In the genomic region with DNA sequence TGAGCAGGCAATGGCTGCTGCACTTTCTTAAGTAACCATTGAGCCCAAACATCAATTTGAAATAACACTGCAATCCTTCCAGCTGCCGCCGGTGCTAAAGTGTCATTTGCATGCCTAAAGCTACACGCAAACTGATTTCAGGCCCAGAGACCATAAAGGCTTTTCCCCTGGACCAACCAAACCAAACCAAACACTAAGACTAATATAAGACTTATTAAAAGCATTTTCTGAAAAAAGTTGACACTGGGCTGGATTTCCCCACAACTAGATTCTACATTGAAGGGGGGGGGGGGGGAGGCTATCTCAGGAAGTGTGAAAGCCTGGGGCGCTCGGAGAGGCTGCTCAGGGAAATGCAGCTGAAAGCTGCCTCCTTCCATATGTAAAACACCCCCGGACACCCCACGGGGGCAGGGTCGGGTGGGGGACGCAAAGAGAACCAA, we compare ENCODE assay signal across 10 mouse cellular contexts. TPM values are rescaled to one million over a fixed set of nuclear protein-coding genes. Genes with fewer than 3 reads are reported as not detected.
DNase-seq lines count a peak whose midpoint lies in the region; ATAC-seq and TF ChIP-seq lines count a peak whose summit lies in the region.
"Had no signal": no experiment of that assay in that cellular context is flagged by ENCODE, and none has a peak within 500 bp of the region (broad histone marks: within the 10 kb centered on the region; RNA-seq: fewer than 3 reads in every experiment).

No protein-coding gene starts in this region.

- TF ChIP-seq CTCF in lung, embryonic 14.5 days (IDR thresholded peaks at IDR 0.05; ENCODE audit: low read depth) = 0 out of 2 replicates have a peak, but pooled peaks have one; percentile 4

- no peak for ATAC-seq in heart, embryonic 11.5 days (replicated peaks; ENCODE audit: insufficient number of reproducible peaks, low FRiP score, low TSS enrichment)
- ATAC-seq in lung, embryonic 14.5 days (ENCODE audit: insufficient read depth) = no peak
- no peak for ATAC-seq in midbrain, embryonic 14.5 days (ENCODE audit: low FRiP score, low TSS enrichment)

- 11% methylated on average over 9 of the region's 9 CpGs for WGBS in heart, embryonic 11.5 days (ENCODE audit: insufficient replicate concordance)
- 17% methylated on average over 9 of the region's 9 CpGs for WGBS in lung, embryonic 14.5 days
- 7% methylated on average over 9 of the region's 9 CpGs for WGBS in midbrain, embryonic 14.5 days

- peaks cover 2% of the 10 kb centered on the region; the same call in 1 of the 2 replicates for H3K36me3 ChIP-seq in heart, embryonic 11.5 days (ENCODE audit: control insufficient read depth, insufficient read depth, low read length)
- peaks cover 5% of the 10 kb centered on the region for H3K36me3 ChIP-seq in lung, embryonic 14.5 days (ENCODE audit: insufficient read depth)
- no peaks in the 10 kb centered on the region for H3K36me3 ChIP-seq in midbrain, embryonic 14.5 days (ENCODE audit: control insufficient read depth, insufficient read depth, low read length)

- no peaks in the 10 kb centered on the region for H3K9me3 ChIP-seq in heart, embryonic 11.5 days (replicated peaks; ENCODE audit: control insufficient read depth, low read length)
- H3K9me3 ChIP-seq in lung, embryonic 14.5 days (ENCODE audit: low read depth, low read length) = no peaks in the 10 kb centered on the region
- no peaks in the 10 kb centered on the region for H3K9me3 ChIP-seq in midbrain, embryonic 14.5 days (ENCODE audit: control insufficient read depth, low read length)
- H3K9me3 ChIP-seq: embryonic facial prominence, embryonic 15.5 days had no signal

- H3K4me2 ChIP-seq in heart, embryonic 11.5 days = peak overlapping the region; percentile 45
- H3K4me2 ChIP-seq in lung, embryonic 14.5 days = no peak overlapping the region
- peak overlapping the region; percentile 1; the same call in 1 of the 2 replicates for H3K4me2 ChIP-seq in midbrain, embryonic 14.5 days (ENCODE audit: low read length)
- H3K4me2 ChIP-seq: embryonic facial prominence, embryonic 15.5 days had no signal

- no peak overlapping the region for H3K4me3 ChIP-seq in heart, embryonic 11.5 days (ENCODE audit: low read depth, low read length)
- H3K4me3 ChIP-seq in lung, embryonic 14.5 days (ENCODE audit: low read depth, low read length) = no peak overlapping the region
- H3K4me3 ChIP-seq in midbrain, embryonic 14.5 days (replicated peaks; ENCODE audit: low read depth, low read length) = no peak overlapping the region
- H3K4me3 ChIP-seq: embryonic facial prominence, embryonic 15.5 days had no signal

- H3K27me3 ChIP-seq in heart, embryonic 11.5 days (ENCODE audit: control insufficient read depth, insufficient read depth, low read length) = no peaks in the 10 kb centered on the region
- no peaks in the 10 kb centered on the region for H3K27me3 ChIP-seq in lung, embryonic 14.5 days (ENCODE audit: insufficient read depth, low read length)
- H3K27me3 ChIP-seq in midbrain, embryonic 14.5 days (ENCODE audit: control insufficient read depth, insufficient read depth, low read length) = peaks cover 7% of the 10 kb centered on the region; the same call in 1 of the 2 replicates
- H3K27me3 ChIP-seq: embryonic facial prominence, embryonic 15.5 days had no signal

- no peaks in the 10 kb centered on the region; the same call in 1 of the 2 replicates for H3K4me1 ChIP-seq in heart, embryonic 11.5 days (ENCODE audit: control insufficient read depth, insufficient read depth, low read length)
- no peaks in the 10 kb centered on the region for H3K4me1 ChIP-seq in lung, embryonic 14.5 days (ENCODE audit: insufficient read depth)
- peaks cover 17% of the 10 kb centered on the region; the same call in 1 of the 2 replicates for H3K4me1 ChIP-seq in midbrain, embryonic 14.5 days (ENCODE audit: control insufficient read depth, insufficient read depth, low read length)

- no peak for DNase-seq in heart, adult 9 months (ENCODE audit: low spot score in 2 of 2)
- DNase-seq in lung, embryonic 14.5 days = peak; percentile 40
- no peak for DNase-seq in lung, postnatal 36 days
- peak; percentile 61 for DNase-seq in embryo, embryonic 11 days
- peak; percentile 57 for DNase-seq in midbrain, embryonic 14.5 days
- DNase-seq in layer of hippocampus, postnatal 10 days (ENCODE audit: low spot score in 2 of 2) = no peak
- DNase-seq in cerebellum, postnatal 36 days = no peak
- DNase-seq: heart, postnatal 10 days had no signal

- no peak overlapping the region for H3K9ac ChIP-seq in heart, embryonic 11.5 days (ENCODE audit: low read depth, low read length)
- no peak overlapping the region for H3K9ac ChIP-seq in lung, embryonic 14.5 days
- H3K9ac ChIP-seq in midbrain, embryonic 14.5 days (replicated peaks; ENCODE audit: low read length) = no peak overlapping the region
- H3K9ac ChIP-seq: embryonic facial prominence, embryonic 15.5 days had no signal

- H3K27ac ChIP-seq in heart, embryonic 11.5 days (ENCODE audit: low read depth, low read length) = no peak overlapping the region
- H3K27ac ChIP-seq in lung, embryonic 14.5 days (ENCODE audit: low read depth) = no peak overlapping the region
- H3K27ac ChIP-seq in midbrain, embryonic 14.5 days (replicated peaks; ENCODE audit: low read depth, low read length) = no peak overlapping the region
- H3K27ac ChIP-seq: embryonic facial prominence, embryonic 15.5 days had no signal

RNA-seq across cellular contexts. Expression of gene Tet1, which starts 24.8 kb away (rescaled TPM):
- 25.9 and 32.6 TPM in 2 replicates for polyA plus RNA-seq in heart, embryonic 11.5 days (2014; fragmentation: Nextera tagmentation; extraction: Ambion mirVana)
- polyA plus RNA-seq in lung, embryonic 14.5 days (2014; fragmentation: Nextera tagmentation; extraction: Ambion mirVana) = 33.7 and 34.8 TPM in 2 replicates
- polyA plus RNA-seq in midbrain, embryonic 14.5 days (2014; fragmentation: Nextera tagmentation; extraction: Ambion mirVana) = 35.9 and 44.3 TPM in 2 replicates
- total RNA-seq in layer of hippocampus, postnatal 10 days (2021) = 10 to 100 TPM; 54.0 to 56.4 TPM

RNA-seq across cellular contexts. Expression of gene Slc25a16, which starts 36.5 kb away (rescaled TPM):
- 12.0 and 12.7 TPM in 2 replicates for polyA plus RNA-seq in heart, embryonic 11.5 days (2014; fragmentation: Nextera tagmentation; extraction: Ambion mirVana)
- polyA plus RNA-seq in lung, embryonic 14.5 days (2014; fragmentation: Nextera tagmentation; extraction: Ambion mirVana) = 16.1 and 17.1 TPM in 2 replicates
- 15.3 and 17.9 TPM in 2 replicates for polyA plus RNA-seq in midbrain, embryonic 14.5 days (2014; fragmentation: Nextera tagmentation; extraction: Ambion mirVana)
- total RNA-seq in layer of hippocampus, postnatal 10 days (2021) = 10 to 100 TPM; 37.2 to 37.9 TPM

Comparison
In these comparisons a context has a peak if more than half of its experiments do, and no peak if none do; other contexts are left out.
1. DNase-seq: peak in lung, embryonic 14.5 days (single experiment), embryo, embryonic 11 days (single experiment) and midbrain, embryonic 14.5 days (single experiment); none in heart, adult 9 months (0 of 2), lung, postnatal 36 days (single experiment), layer of hippocampus, postnatal 10 days (0 of 2) and cerebellum, postnatal 36 days (0 of 2).